Mouse (Mus musculus) thymus, adult 2 months (tissue): ENCODE measurements around the gene Ssmem1.

Source experiments
- CTCF ChIP-seq: fragments of 200-500 bp; IDR thresholded peaks from 2 replicates; pipeline ENCODE4 v1.5.1; 2012; ENCODE audit warnings: mild to moderate bottlenecking, control low read depth, low read length, moderate library complexity, borderline replicate concordance; ENCODE audit not compliant: control insufficient read depth, poor library complexity, insufficient read depth; ENCODE audit errors: extremely low read depth
- POLR2A ChIP-seq: fragments of 200-500 bp; IDR thresholded peaks from 2 replicates; pipeline ENCODE4 v1.6.1; 2012; ENCODE audit warnings: mild to moderate bottlenecking, low read length, control low read depth, moderate library complexity; ENCODE audit not compliant: control insufficient read depth, poor library complexity, insufficient read depth; ENCODE audit errors: extremely low read depth

GRCm38 (mm10) chr6:30551644-30552580, 42.3 kb downstream of the Ssmem1 start:
- no peak for TF ChIP-seq POLR2A
- TF ChIP-seq CTCF, result no peak
